Mouse (Mus musculus) macrophage (primary cell): ENCODE data around the gene Ralgapa2. TPM values are rescaled to one million over a fixed set of nuclear protein-coding genes. Genes with fewer than 3 reads are reported as not detected.
"Not testable (repeated sequence)": the region's sequence is repeated elsewhere in the genome, so short reads cannot be mapped to it uniquely, and the experiment has no call there.

ENCODE experiments used
- H3K27ac ChIP-seq: fragments of 350-480 bp; formaldehyde crosslinking; 2 replicates; pipeline ENCODE4 v1.9.0; 2021
- H3K36me3 ChIP-seq: fragments of 350-480 bp; formaldehyde crosslinking; 2 replicates; pipeline ENCODE4 v1.9.0; 2021; ENCODE audit errors: inconsistent target
- H3K4me3 ChIP-seq: fragments of 350-480 bp; formaldehyde crosslinking; 2 replicates; pipeline ENCODE4 v1.9.0; 2021; ENCODE audit errors: inconsistent target
- H3K79me2 ChIP-seq: fragments of 350-480 bp; formaldehyde crosslinking; 2 replicates; pipeline ENCODE4 v1.9.0; 2021; ENCODE audit errors: inconsistent target
- WGBS: methylation state at CpG from one replicate; pipeline ENCODE4 v1.1.7; 2026; ENCODE audit warnings: inconsistent platforms; ENCODE audit not compliant: missing documents; 5-methylcytosine and 5-hydroxymethylcytosine counted together
- polyA plus RNA-seq: library from polyadenylated mRNA; stranded (reverse); fragments of 250-400 nt; gene quantifications from 3 replicates; pipeline ENCODE4 v1.2.4, GENCODE M21; 2018; ENCODE audit warnings: inconsistent platforms

Ralgapa2 gene
- polyA plus RNA-seq, 1 experiment from 2014 or later: 10.5 TPM

DNA sequence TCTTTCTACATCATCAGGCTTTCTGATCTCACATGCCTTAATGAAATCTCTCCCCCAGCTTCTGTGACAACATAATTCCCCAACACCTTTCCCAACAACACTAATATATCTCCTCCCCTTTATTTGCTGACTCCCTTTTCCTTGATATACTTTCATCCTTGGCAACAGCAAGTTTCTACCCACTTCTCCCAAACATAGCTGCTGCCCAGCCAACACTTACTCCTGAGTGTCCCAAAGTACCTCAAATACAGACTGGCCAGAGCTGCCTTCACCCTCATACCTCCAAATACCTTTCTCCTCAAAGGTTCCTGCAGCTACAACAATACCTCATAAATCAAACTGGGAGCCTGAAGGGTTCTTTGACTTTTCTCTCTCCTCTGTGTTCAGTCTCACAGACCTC lies 29.3 kb downstream of the Ralgapa2 start:
- no peak overlapping the region for H3K4me3 ChIP-seq
- no peaks in the 10 kb centered on the region for H3K36me3 ChIP-seq
- peaks cover 24% of the 10 kb centered on the region; the same call in 1 of the 2 replicates for H3K79me2 ChIP-seq
- no peak overlapping the region for H3K27ac ChIP-seq

DNA sequence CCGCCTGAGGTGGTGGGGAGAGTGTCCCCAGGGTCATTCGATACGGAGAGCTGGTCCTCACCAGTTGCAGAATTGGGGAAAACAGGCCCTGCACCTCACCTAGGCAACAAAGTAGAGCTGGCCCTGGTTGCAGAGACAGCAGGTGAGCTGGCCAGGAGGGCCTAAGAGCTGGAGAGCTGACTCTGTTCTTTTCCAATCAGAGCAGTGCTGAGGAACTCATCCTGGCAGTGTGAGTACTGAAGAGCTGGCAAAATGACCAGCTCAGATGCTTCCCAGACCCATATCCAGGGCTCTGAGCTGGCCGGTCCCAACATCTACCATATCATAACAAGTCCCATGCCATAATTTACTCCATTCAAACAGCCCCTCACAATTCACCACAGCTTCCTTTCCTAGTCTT lies 34.7 kb downstream of the Ralgapa2 start:
- Histone ChIP-seq H3K36me3 (no peaks in the 10 kb centered on the region), H3K79me2 (no peaks in the 10 kb centered on the region)
- 98% methylated on average over 4 of the region's 4 CpGs for WGBS

DNA sequence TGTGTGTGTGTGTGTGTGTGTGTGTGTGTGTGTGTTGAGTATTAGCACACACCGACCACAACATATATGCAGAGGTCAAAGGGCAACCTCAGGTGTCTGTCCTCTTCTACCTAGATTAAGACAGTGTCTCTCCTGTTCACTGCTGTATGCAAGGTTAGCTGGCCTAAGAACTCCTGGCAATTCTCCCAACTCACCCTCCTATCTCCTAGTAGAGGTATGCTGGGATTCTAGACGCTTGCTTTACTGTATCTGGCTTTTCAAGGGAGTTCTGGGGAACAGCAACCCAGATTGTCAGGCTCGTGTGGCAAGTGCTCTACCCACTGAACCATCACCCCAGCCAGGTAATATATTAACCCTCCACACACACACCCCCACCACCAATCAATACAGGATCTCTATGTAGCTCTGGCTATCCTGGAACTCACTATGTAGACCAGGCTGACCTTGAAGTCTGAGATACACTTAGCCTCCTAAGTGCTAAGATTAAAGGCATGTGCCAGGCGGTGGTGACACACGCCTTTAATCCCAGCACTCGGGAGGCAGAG lies 35.6 kb downstream of the Ralgapa2 start:
- no peak overlapping the region for H3K4me3 ChIP-seq
- no peak overlapping the region for H3K27ac ChIP-seq
- no peaks in the 10 kb centered on the region for H3K36me3 ChIP-seq
- 98% methylated on average over 4 of the region's 6 CpGs for WGBS
- H3K79me2 ChIP-seq: no peaks in the 10 kb centered on the region

More for the DNA sequence above, 34.7 kb downstream of the Ralgapa2 start:
- H3K27ac ChIP-seq: no peak overlapping the region
- no peak overlapping the region for H3K4me3 ChIP-seq

DNA sequence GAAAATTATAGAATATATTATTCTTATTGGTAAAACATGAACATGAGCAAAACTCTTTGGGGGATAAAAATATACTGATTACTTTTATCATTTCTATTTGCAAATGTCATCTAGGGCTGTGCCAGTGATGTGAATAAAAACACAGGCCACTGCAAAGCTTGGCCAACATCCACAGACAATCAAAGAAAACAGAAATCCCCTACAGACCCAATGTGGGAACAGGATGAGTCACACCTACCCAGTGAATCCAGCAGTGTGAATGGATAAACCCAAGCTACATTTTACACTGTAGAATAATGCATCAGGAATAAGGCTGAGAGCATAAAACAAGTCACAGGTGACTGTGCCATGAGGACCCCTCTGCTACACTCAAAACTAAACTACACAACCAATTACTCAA lies 36.1 kb downstream of the Ralgapa2 start:
- Histone ChIP-seq H3K4me3 (no peak overlapping the region), H3K36me3 (no peaks in the 10 kb centered on the region), H3K27ac (no peak overlapping the region), H3K79me2 (no peaks in the 10 kb centered on the region)

DNA sequence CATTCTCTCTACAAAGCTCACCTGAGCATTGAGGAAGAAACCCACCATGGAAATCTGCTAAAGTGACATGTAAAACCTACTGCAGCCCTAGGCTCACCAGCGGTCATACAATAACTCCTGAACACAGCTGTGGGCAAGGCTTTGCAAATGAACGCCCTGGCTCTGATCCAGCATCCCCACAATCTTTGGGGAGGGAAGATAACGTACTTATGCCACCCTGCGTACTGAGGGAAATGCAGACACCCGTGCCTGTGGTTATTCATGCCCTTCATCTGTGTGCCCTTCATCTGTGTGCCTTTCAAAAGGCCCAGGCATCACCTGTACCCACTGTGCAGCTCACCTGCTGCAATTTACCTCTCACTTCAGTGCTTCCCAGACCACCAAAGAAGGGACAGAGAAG lies 41.2 kb downstream of the Ralgapa2 start:
- Histone ChIP-seq H3K79me2 (no peaks in the 10 kb centered on the region), H3K27ac (no peak overlapping the region), H3K36me3 (no peaks in the 10 kb centered on the region), H3K4me3 (no peak overlapping the region)
- WGBS: 64% methylated on average over 5 of the region's 5 CpGs

DNA sequence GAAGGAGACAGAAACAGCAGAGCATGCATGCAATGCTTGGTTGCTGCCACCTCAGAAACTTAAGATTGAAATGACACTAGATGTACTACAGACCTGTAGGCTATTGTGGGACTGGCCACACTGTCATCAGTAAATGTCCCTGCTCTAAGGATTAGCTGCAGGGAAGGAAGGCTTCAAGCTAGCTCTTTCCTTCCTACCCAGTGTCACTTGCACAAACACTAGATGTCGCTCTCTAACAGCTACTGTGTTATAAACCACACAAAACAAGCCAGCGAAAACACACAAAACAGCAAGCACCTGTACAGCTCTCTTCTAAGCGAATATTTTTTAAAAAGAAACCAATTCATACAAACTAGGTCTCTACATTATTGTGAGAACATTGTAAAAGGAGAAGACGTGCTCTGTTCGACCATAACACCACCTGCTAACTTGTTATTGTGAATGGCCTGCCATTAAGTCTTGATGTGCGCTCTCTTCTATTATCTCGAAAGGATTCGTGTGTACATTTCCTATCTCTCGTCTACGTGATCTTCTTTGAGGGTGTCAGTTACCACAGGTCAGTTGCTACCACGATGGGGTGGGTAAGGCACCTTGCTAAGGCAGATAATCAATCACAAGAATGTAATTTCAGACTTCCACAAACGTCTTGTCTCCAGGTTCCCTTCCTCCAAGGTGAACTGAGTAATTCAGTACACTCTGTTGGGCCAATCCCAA lies 42.3 kb downstream of the Ralgapa2 start:
- 84% methylated on average over 12 of the region's 12 CpGs for WGBS
- Histone ChIP-seq H3K79me2 (no peaks in the 10 kb centered on the region; the same call in 1 of the 2 replicates), H3K27ac (no peak overlapping the region), H3K4me3 (no peak overlapping the region), H3K36me3 (no peaks in the 10 kb centered on the region)

DNA sequence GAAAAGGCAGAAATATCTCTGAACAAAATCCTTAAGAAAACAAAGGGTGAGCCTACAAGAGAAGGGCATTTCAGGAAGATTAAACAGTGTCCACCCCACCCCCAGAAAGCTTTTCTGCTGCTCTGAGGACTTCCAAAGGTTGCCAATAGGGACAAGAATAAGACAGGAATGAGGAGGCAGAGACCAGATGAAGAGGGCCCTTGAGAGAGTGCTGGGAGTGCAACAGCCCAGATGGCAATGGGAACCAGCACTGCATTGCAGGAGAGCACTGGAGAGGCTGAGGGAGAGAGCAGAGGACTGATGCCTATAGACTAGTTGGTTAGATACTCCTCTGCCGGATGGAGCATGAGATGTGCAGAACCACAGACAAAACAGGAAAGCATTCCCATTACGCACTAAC lies 43.2 kb downstream of the Ralgapa2 start:
- H3K4me3 ChIP-seq: no peak overlapping the region
- no peak overlapping the region for H3K27ac ChIP-seq
- no peaks in the 10 kb centered on the region for H3K36me3 ChIP-seq
- no peaks in the 10 kb centered on the region; the same call in 1 of the 2 replicates for H3K79me2 ChIP-seq
- WGBS: 94% methylated on average over 2 of the region's 2 CpGs

DNA sequence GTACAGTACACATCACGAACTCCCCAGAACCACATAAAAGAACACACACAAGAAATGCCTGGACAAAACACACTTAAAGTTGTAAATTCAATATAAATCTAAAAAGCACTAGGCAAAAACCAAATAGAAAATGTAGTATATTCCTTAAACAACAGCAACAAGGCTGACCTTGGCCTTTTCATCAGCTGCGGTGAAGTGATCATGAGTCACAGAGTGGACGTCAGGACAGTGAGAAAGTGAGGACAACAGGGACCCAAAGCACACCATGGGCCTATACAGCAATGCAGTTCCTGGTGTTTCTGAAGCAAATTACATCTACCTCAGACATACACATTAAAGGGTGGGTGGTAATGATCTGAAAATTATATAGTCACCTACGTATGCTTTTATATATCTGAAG lies 44.1 kb downstream of the Ralgapa2 start:
- Histone ChIP-seq H3K27ac (no peak overlapping the region), H3K79me2 (peaks cover 5% of the 10 kb centered on the region; the same call in 1 of the 2 replicates), H3K36me3 (no peaks in the 10 kb centered on the region), H3K4me3 (no peak overlapping the region)
- WGBS: 92% methylated on average over 4 of the region's 4 CpGs

DNA sequence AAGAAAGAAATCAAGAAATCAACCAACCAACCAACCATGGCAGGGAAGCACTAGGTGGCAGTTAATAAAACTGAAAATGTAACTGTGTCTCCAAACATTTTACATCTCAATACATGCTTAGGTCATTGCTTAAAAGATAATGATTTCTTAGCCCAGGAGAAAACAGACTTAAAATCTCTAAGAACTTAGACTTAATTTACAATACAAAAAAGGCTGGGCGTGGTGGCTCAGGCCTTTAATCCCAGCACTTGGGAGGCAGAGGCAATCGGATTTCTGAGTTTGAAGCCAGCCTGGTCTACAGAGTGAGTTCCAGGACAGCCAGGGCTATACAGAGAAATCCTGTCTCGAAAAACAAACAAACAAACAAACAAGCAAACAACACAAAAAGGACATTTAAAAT lies 45.3 kb downstream of the Ralgapa2 start:
- H3K4me3 ChIP-seq, H3K36me3 ChIP-seq, H3K79me2 ChIP-seq, H3K27ac ChIP-seq: not testable (repeated sequence)
- WGBS: 92% methylated on average over 3 of the region's 3 CpGs

DNA sequence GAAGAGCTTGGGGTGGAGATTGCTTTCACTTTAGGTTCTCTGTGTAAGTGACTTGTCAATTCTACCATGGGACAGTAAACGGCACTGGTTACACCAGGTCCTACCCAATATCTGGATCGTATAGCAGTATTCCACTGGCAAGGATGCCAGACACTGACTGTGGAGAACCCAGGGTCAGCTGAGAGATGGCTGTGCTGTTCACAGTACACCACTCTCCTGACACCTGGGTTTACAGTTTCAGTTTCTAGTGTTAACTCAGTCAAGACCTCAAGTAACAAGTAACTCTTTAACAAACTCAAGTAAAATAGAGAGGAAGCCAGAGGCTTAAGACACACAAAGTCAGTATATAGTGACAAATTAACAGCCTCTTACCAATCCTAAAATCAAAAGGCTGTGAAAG lies 54.6 kb downstream of the Ralgapa2 start:
- H3K4me3 ChIP-seq: no peak overlapping the region
- WGBS: 87% methylated on average over 2 of the region's 2 CpGs
- H3K79me2 ChIP-seq: no peaks in the 10 kb centered on the region; the same call in 1 of the 2 replicates
- H3K36me3 ChIP-seq: no peaks in the 10 kb centered on the region
- H3K27ac ChIP-seq: no peak overlapping the region

DNA sequence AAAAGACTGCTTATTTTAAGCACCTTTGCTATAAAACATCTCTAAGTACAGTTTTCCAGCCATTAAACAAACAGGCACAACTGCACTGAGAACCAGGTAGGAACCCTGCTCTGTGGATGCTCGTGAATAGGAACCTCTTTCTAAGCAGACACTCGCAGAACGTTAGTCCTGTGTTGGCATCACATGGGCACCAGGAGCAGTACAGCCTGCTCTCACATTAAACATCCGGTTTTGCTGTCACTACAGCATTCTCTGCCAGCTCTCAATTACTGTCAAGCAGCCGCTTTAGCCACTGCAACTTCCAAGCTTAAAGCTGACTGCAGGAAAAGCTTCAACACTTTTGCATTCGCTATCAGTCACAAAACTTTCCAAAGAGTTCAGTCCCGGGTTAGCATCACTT lies 55.5 kb downstream of the Ralgapa2 start:
- Histone ChIP-seq H3K27ac (no peak overlapping the region), H3K4me3 (no peak overlapping the region), H3K36me3 (no peaks in the 10 kb centered on the region), H3K79me2 (no peaks in the 10 kb centered on the region; the same call in 1 of the 2 replicates)
- WGBS: 95% methylated on average over 7 of the region's 7 CpGs

DNA sequence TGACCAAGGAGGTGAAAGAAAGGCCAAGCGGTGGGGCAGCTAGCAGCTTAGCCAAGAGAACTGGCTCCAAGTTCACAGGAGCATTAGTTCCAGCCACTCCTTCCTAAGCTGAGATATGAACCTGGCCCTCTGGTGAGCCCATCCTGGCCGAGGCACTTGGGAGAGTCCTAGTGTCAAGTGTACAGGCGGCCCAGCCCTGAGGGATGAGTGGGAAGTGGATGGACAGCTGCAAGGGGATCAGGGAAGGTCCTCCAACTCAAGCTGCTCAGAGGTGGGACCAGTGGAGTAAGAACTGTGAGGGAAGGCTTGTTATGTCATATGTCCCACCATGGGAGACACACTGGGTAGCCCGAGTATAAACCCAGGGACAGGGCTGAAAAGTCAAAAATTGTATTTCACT lies 56.1 kb downstream of the Ralgapa2 start:
- WGBS: 91% methylated on average over 4 of the region's 4 CpGs
- Histone ChIP-seq H3K4me3 (no peak overlapping the region), H3K79me2 (no peaks in the 10 kb centered on the region), H3K36me3 (no peaks in the 10 kb centered on the region), H3K27ac (no peak overlapping the region)

DNA sequence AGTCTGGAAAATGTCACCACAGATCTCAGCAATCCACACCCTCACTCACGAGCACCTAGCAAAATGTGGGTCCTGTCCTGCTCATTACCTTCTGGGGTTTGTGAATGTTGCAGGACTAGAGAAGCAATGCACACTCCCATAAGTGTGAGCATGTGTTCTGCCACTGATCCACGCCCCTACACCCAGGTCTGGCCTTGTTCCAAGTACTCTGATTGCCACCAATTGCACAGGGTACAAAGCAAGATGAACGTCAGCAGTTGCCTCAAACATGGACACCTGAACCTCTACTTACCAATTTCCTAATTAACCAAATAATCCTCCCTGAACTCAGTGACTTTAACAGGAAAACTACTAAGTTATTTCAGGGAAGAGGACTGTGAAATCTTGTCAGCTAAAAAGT lies 68.1 kb downstream of the Ralgapa2 start:
- WGBS: 90% methylated on average over 3 of the region's 3 CpGs
- peaks cover 14% of the 10 kb centered on the region; the same call in 1 of the 2 replicates for H3K36me3 ChIP-seq
- H3K4me3 ChIP-seq: no peak overlapping the region
- H3K79me2 ChIP-seq: no peaks in the 10 kb centered on the region
- H3K27ac ChIP-seq: no peak overlapping the region

DNA sequence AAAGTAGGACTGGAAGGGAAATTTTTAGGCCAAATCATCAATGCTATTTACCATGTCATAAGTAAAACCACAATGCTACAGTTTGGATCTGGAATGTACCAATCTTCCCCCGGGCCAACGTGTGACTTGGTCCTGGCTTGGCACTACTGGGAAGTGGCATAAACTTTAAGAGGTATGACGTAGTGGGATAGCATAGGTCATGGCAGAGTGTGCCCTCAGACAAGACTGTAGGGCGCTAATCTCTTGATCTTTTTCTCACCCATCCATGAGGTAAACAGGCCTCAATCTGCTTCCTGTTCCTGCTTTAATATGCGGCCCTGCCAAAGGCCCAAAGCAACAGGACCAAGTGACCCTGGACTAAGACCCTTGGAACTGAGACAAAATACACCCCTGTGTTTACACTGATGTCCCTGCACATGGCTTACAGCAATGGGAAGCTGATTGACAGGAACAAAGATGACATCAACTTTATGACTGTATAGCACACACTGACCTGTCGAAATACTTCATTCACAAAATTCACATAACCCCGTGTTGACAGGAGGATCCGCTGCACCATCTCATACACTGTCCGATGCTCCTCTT lies 68.8 kb downstream of the Ralgapa2 start:
- H3K36me3 ChIP-seq: peaks cover 14% of the 10 kb centered on the region; the same call in 1 of the 2 replicates
- H3K79me2 ChIP-seq: no peaks in the 10 kb centered on the region
- H3K4me3 ChIP-seq: no peak overlapping the region
- H3K27ac ChIP-seq: no peak overlapping the region
- WGBS: 87% methylated on average over 9 of the region's 9 CpGs

DNA sequence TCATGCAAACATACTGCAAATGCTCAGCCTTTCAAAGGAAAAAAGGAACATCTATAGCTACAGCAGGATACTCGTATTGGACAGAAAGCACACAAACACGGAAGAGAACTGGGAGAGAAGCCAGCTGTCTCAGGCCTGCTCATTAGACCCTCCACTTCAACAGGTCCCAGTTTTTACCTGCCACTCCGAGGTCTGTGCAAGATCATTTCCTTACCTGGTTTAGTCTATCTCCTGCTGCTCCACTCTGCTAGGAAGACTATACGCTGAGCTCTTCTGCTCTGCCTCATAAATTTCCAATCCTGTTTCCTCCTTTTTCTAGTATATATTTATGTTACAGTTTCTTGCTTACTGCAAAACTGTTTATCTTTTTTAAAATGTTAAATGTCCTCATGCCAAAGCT lies 70.4 kb downstream of the Ralgapa2 start:
- Histone ChIP-seq H3K4me3 (no peak overlapping the region), H3K27ac (peak overlapping the region; percentile 33; the same call in 1 of the 2 replicates), H3K79me2 (no peaks in the 10 kb centered on the region), H3K36me3 (peaks cover 13% of the 10 kb centered on the region; the same call in 1 of the 2 replicates)
- WGBS: 87% methylated on average over 4 of the region's 4 CpGs
